Mouse (Mus musculus) heart, postnatal 0 days (tissue): Measurements from ENCODE around the gene Lrrc1. TPM values are rescaled to one million over a fixed set of nuclear protein-coding genes. Genes with fewer than 3 reads are reported as not detected.

ENCODE experiments used
- ATAC-seq: fragments of 200-750 bp; cut with Nextera tagmentation; 2 replicates; pipeline ENCODE4 v1.8.0; 2017; ENCODE audit warnings: low read depth, moderate number of reproducible peaks, moderate library complexity; ENCODE audit not compliant: insufficient read depth
- DNase-seq: peaks from one replicate; pipeline ENCODE4 v3.0.0-alpha.2; 2016; ENCODE audit warnings: low spot score
- H3K27ac ChIP-seq: fragments of 300-500 bp; sonication (generic); 2 replicates; pipeline ENCODE4 v1.5.1; 2014; ENCODE audit warnings: low read depth, mild to moderate bottlenecking
- H3K27me3 ChIP-seq: fragments of 300-500 bp; sonication (generic); 2 replicates; pipeline ENCODE4 v1.6.1; 2014; ENCODE audit warnings: low read length, mixed read lengths; ENCODE audit not compliant: control insufficient read depth, insufficient read depth
- H3K36me3 ChIP-seq: fragments of 300-500 bp; sonication (generic); replicated peaks from 2 replicates; pipeline ENCODE4 v1.6.1; 2014; ENCODE audit warnings: low read length, mixed read lengths; ENCODE audit not compliant: control insufficient read depth, insufficient read depth
- H3K4me1 ChIP-seq: fragments of 300-500 bp; sonication (generic); 2 replicates; pipeline ENCODE4 v1.6.1; 2014; ENCODE audit warnings: antibody characterized with exemption; ENCODE audit not compliant: control insufficient read depth, insufficient read depth
- H3K4me2 ChIP-seq: fragments of 300-500 bp; sonication (generic); 2 replicates; pipeline ENCODE4 v1.6.1; 2014; ENCODE audit warnings: low read depth, mild to moderate bottlenecking, low read length, moderate library complexity
- H3K4me3 ChIP-seq: fragments of 300-500 bp; sonication (generic); 2 replicates; pipeline ENCODE4 v1.5.1; 2014; ENCODE audit warnings: low read depth, low read length
- H3K9ac ChIP-seq: fragments of 300-500 bp; sonication (generic); replicated peaks from 2 replicates; pipeline ENCODE4 v1.6.1; 2014; ENCODE audit warnings: low read depth, low read length, mixed read lengths
- H3K9me3 ChIP-seq: fragments of 300-500 bp; sonication (generic); replicated peaks from 2 replicates; pipeline ENCODE4 v1.6.1; 2016; ENCODE audit warnings: low read length; ENCODE audit not compliant: control insufficient read depth
- CTCF ChIP-seq: IDR thresholded peaks from 2 replicates; pipeline ENCODE4 v1.5.1; 2016; ENCODE audit warnings: antibody characterized with exemption, control low read depth, low read depth
- EP300 ChIP-seq: IDR thresholded peaks from 2 replicates; pipeline ENCODE4 v1.6.1; 2016; ENCODE audit warnings: antibody characterized with exemption, low read depth
- WGBS: fragments of 180-500 bp; shearing (Covaris S2); extraction: QIAGEN DNeasy Blood & Tissue Kit; methylation state at CpG from one replicate; pipeline ENCODE4 v1.1.7; 2014; 5-methylcytosine and 5-hydroxymethylcytosine counted together
- microRNA-seq: library from miRNA; unstranded; fragments of <30 nt; microRNA quantifications from one replicate; pipeline ENCODE4, GENCODE M21; 2016
- polyA plus RNA-seq: library from polyadenylated mRNA; unstranded; fragments of >200 nt; fragmentation: Nextera tagmentation; extraction: Ambion mirVana; gene quantifications from 2 replicates; pipeline ENCODE4 v1.2.1, GENCODE M21; 2015
- total RNA-seq: library from RNA; depleted of rRNA; stranded (reverse); fragments of >200 nt; gene quantifications from 2 replicates; pipeline ENCODE4 v1.2.3, GENCODE M21; 2014; ENCODE audit warnings: low replicate concordance; rRNA removed

The Lrrc1 gene
- total and polyA plus RNA-seq, 2 experiments from 2014 or later: 17.7 to 43.8 TPM

DNA sequence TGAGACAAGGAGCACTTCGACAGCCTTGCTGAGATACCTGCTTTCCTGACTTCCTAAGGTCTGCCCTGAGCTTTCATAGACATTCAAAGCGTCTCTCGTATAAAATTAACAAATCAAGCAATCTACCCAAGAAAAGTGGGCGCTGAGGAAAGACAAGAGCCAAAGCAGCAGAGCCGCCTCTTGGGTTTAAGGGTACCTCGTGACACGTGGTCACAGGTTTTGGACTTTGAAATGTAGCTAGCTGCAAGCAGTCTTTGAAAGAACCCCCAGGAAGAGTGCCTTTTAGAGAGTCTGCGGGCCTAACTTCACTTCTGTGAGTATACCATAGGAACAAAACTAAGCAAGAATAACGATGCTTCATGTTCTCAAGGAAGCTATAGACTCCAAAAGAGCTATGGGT lies 160.0 kb downstream of the Lrrc1 start:
- Histone ChIP-seq H3K27ac (no peak overlapping the region), H3K9ac (no peak overlapping the region), H3K4me3 (no peak overlapping the region), H3K36me3 (no peaks in the 10 kb centered on the region), H3K4me2 (no peak overlapping the region), H3K9me3 (no peaks in the 10 kb centered on the region), H3K4me1 (peaks cover 8% of the 10 kb centered on the region), H3K27me3 (no peaks in the 10 kb centered on the region)
- DNase-seq (no peak), ATAC-seq (no peak)
- WGBS: 88% methylated on average over 9 of the region's 9 CpGs
- TF ChIP-seq CTCF (no peak), EP300 (no peak)

DNA sequence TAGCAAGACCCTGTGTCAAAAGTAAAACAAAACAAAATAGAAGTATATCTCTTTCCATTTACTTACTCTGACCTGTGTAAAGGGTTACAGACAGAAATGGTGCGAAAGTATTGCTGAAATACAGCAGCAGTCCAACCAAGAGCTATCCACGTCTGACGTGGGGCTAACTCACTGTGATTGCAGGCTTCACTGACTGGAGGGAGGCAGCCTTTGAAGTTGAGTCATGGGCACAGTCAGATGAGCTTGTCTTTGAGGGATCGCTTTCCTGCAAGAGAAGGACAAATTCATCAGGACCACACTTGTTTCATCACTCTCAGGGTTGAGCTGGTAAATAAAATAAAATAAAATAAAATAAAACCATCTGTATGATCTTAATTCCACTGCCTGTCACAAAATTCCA lies 160.7 kb downstream of the Lrrc1 start:
- H3K4me2 ChIP-seq: no peak overlapping the region
- TF ChIP-seq CTCF: no peak
- TF ChIP-seq EP300: no peak
- ATAC-seq (no peak), DNase-seq (no peak)
- no peak overlapping the region for H3K27ac ChIP-seq
- no peaks in the 10 kb centered on the region for H3K9me3 ChIP-seq
- H3K4me3 ChIP-seq: no peak overlapping the region
- H3K36me3 ChIP-seq: no peaks in the 10 kb centered on the region
- H3K4me1 ChIP-seq: peaks cover 8% of the 10 kb centered on the region
- no peaks in the 10 kb centered on the region for H3K27me3 ChIP-seq
- no peak overlapping the region for H3K9ac ChIP-seq
- WGBS: 76% methylated on average over 4 of the region's 4 CpGs

DNA sequence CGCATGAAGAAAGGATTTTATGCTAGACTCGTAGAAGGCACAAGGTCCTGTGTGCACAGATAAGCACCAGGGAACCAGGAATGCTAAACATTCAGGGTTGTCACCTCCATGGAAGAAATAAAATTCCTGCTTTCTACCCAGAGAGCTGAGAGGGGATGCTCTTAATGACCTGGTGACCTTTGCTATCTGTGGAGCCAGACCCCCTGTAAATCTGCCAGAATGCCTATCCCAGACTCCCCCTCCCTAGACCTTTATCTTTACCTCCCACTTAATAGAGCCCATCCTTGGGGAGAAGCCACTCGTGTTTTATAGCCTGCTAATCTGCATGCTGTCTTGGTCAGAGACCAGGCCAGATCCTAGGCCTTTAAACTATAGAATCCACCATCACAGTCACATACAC lies 162.2 kb downstream of the Lrrc1 start:
- H3K4me2 ChIP-seq: no peak overlapping the region
- ATAC-seq: no peak
- no peak overlapping the region for H3K9ac ChIP-seq
- no peak overlapping the region for H3K4me3 ChIP-seq
- H3K4me1 ChIP-seq: peaks cover 13% of the 10 kb centered on the region
- no peaks in the 10 kb centered on the region for H3K9me3 ChIP-seq
- no peaks in the 10 kb centered on the region for H3K27me3 ChIP-seq
- no peak for DNase-seq
- TF ChIP-seq EP300: no peak
- TF ChIP-seq CTCF: no peak
- 56% methylated on average over 3 of the region's 3 CpGs for WGBS
- H3K36me3 ChIP-seq: no peaks in the 10 kb centered on the region
- no peak overlapping the region for H3K27ac ChIP-seq

DNA sequence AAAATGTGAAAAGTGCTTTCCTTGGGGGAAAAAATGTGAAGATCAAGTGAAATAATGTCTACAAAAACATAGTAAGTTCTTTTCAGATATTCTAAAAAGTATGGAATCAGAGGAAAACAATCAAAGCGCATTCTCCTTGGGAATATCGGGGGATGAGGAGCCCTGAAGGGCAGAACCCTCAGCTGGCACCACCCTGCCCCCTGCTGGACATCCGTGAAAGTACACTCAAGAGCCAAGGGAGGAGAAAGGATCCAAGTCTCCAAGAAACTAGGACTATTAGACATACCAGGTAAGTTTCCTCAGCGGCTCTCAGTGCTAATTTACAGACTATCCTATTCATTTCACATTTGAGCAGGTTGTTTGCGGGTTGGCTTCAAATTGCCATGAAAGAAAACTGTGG lies 163.1 kb downstream of the Lrrc1 start:
- H3K36me3 ChIP-seq: no peaks in the 10 kb centered on the region
- H3K4me2 ChIP-seq: no peak overlapping the region
- ATAC-seq (no peak), DNase-seq (peak; percentile 25)
- WGBS: 9% methylated on average over 5 of the region's 5 CpGs
- no peaks in the 10 kb centered on the region for H3K9me3 ChIP-seq
- peaks cover 14% of the 10 kb centered on the region for H3K4me1 ChIP-seq
- H3K9ac ChIP-seq: no peak overlapping the region
- H3K27ac ChIP-seq: no peak overlapping the region
- peak; percentile 86 for TF ChIP-seq CTCF
- no peak for TF ChIP-seq EP300
- no peak overlapping the region for H3K4me3 ChIP-seq
- no peaks in the 10 kb centered on the region for H3K27me3 ChIP-seq

Small RNA genes within 50 kb of the gene (microRNA-seq; reads per million reads assigned to microRNA genes)
- gene Gm25250: not detected

Other genes with a start within 250 kb of the Lrrc1 start
- 87.9 and 114 TPM in 2 replicates for gene Mlip, start 191.9 kb downstream of the Lrrc1 start, total RNA-seq
- gene Mlip, start 191.9 kb downstream of the Lrrc1 start, polyA plus RNA-seq: 93.8 and 107 TPM in 2 replicates
- gene Klhl31, start 91.6 kb upstream of the Lrrc1 start, total RNA-seq: 75.3 and 80.7 TPM in 2 replicates
- 66.8 TPM in 2 replicates for gene Klhl31, start 91.6 kb upstream of the Lrrc1 start, polyA plus RNA-seq
- gene Gclc, start 209.7 kb upstream of the Lrrc1 start, total RNA-seq: 9.2 and 12.5 TPM in 2 replicates
- 3.9 and 4.6 TPM in 2 replicates for gene Gclc, start 209.7 kb upstream of the Lrrc1 start, polyA plus RNA-seq